Mouse (Mus musculus) frontal cortex, postnatal 36 days (tissue): ENCODE measurements around the gene Ints12.
A peak's percentile ranks its signal among the peaks of the same experiment; 100 is the strongest.

ENCODE experiments used
- DNase-seq, 2 experiments: peaks; one replicate each; pipeline ENCODE4 v3.0.0; 2022; ENCODE audit warnings: low spot score in 2 of 2

Ints12 gene

DNA sequence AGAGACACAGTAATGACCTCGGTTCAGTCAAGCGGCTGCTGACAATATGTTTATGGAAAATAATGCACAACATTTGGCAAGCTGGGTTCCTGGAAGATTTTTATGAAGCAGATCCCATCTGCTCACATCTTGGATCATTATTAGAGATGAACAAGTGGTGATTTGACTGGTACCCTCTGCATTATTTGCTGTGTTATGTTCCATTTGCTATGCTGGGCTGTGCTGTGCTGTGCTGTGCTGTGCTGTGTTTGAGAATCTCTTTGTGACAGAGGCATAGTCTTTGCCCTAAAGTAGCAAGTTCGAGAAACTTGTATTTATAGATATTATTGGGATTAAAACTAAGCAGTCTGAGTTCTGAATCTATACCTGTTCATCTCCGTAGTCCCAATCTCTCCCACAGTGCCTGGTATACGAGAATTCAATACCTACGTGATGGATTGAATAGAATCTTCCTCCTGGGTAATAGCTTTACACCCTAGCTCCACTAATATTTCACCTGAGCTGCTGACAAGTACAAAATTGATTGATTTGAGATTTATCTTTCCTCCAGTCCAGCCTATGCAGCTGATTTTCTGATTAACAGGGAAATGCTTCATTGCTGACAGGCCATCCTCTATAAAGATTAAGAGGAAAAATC lies 53.0 kb downstream of the Ints12 start:
- DNase-seq: no peak

DNA sequence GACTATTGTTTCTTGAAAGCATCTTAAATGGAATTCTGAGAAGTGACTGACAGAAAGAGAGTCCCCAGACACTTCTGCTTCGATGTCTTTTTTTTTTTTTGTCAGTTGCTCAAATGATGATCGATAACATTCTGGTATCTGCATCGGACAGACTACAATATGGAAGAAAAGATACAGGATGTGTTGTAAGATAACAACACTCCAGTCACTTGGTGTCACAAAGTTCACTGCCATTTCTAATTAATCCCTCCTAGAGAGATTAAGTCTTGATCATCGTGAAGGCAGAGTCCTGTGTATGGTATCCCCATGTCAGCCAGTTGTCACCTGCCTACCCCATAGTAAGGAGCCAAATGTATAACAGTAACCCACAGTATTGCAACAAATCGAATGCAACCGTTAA lies 60.0 kb downstream of the Ints12 start:
- no peak for DNase-seq

DNA sequence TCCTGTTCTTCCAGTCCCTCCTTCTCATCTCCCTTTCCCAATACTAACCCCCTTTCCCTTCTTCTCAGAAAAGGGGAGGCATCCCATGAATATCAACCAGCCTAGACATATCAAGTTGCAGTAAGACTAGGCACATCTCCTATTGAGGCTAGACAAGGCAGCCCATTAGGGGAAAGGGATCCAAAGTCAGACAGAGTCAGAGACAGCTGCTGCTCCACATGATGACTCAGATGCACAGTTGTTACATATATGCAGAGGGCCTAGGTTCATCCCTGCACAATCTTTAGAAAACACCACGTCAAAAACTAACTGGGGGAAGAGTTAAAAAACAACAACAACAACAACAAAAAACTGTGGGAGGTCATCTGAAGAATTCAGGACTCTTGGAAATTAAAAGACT lies 61.2 kb downstream of the Ints12 start:
- no peak for DNase-seq

DNA sequence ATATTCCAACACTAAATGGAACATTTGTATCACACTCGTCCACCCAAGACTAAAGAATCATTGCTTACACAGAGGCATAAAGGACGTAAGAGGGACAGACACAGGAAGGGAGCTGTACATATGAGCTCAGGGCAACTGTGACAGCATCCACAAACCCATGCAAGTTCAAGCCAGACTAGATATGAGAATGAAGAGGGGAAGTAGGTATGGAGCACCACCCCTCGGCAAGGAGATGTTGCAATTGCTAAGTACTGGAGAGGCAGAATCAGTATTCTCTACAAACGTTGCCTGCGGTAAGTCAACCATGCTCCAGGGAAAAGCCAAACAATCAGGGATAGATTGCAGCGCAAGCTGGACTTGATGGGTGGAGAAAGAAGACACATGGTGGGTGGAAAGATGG lies 62.0 kb downstream of the Ints12 start:
- no peak for DNase-seq

DNA sequence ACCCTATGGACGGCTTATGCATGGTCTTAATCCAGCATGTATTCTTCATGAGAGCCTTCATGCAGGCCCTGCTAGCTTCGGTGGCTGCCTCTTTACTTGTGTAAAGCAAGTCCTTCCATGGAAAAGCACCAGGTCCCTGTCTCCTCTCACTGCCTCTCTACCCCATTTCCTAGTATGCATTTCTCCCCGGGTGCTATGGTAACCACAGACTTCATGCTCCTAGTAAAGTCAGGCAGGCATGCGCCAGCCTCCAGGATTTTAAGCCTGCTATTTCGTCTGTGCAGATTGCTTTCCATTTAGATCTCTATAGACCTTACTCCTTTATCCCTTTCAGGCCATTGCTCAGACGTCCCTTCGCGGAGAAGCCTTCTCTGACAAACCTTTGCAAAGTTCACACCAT lies 63.0 kb downstream of the Ints12 start:
- DNase-seq: peak; percentile 33 to 50

DNA sequence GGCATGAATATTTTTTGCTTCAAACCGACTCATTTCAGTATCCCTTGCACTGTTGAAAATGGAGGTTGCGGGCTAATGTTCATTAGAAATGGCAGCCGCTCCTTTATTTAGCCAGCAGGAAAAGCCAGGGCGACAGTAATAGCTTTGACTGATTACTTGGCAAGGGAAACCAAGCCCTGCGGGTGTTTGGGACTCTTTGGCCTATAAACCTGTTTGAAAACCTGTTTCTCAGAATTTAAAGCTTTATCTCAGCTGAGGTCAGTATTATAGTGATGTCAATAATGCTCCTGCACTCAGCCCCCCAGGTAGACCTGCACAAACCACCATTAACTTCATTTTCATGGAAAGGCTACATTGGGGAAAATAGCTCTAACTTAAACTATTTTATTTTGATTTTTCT lies 66.6 kb downstream of the Ints12 start:
- DNase-seq: no peak
